Mouse (Mus musculus): Measurements from ENCODE around the gene Mlx.

The Mlx gene

GRCm38 (mm10) chr11:101138536-101139181 is 51.6 kb downstream of the Mlx start:
- no peak for DNase-seq (ENCODE audit: low spot score in 2 of 2)

GRCm38 (mm10) chr11:101140164-101140819 is 53.2 kb downstream of the Mlx start:
- no peak for DNase-seq (ENCODE audit: low spot score in 2 of 2)

GRCm38 (mm10) chr11:101141088-101141487 is 54.0 kb downstream of the Mlx start:
- no peak for DNase-seq (ENCODE audit: low spot score in 2 of 2)
